Mouse (Mus musculus) stomach, embryonic 16.5 days (tissue): Measurements from ENCODE around the gene Bbs9. TPM values are rescaled to one million over a fixed set of nuclear protein-coding genes. Genes with fewer than 3 reads are reported as not detected.

Source experiments
- ATAC-seq: fragments of 200-750 bp; cut with Nextera tagmentation; 2 replicates; pipeline ENCODE4 v1.8.0; 2017; ENCODE audit warnings: moderate number of reproducible peaks, moderate TSS enrichment; ENCODE audit not compliant: insufficient read depth, low FRiP score
- H3K27ac ChIP-seq: fragments of 300-500 bp; sonication (generic); 2 replicates; pipeline ENCODE4 v1.5.1; 2014; ENCODE audit warnings: low read length
- H3K27me3 ChIP-seq: fragments of 300-500 bp; sonication (generic); 2 replicates; pipeline ENCODE4 v1.6.1; 2014; ENCODE audit warnings: low read length, control low read depth, mixed read lengths; ENCODE audit not compliant: control insufficient read depth, insufficient read depth
- H3K36me3 ChIP-seq: fragments of 300-500 bp; sonication (generic); 2 replicates; pipeline ENCODE4 v1.6.1; 2014; ENCODE audit warnings: low read length; ENCODE audit not compliant: control insufficient read depth, insufficient read depth
- H3K4me1 ChIP-seq: fragments of 300-500 bp; sonication (generic); 2 replicates; pipeline ENCODE4 v1.6.1; 2014; ENCODE audit warnings: low read length, control low read depth, mixed read lengths; ENCODE audit not compliant: control insufficient read depth, insufficient read depth
- H3K4me2 ChIP-seq: fragments of 300-500 bp; sonication (generic); 2 replicates; pipeline ENCODE4 v1.6.1; 2014; ENCODE audit warnings: low read depth, low read length, mixed read lengths
- H3K4me3 ChIP-seq: fragments of 300-500 bp; sonication (generic); replicated peaks from 2 replicates; pipeline ENCODE4 v1.5.1; 2014; ENCODE audit warnings: mild to moderate bottlenecking, low read length
- H3K9ac ChIP-seq: fragments of 300-500 bp; sonication (generic); 2 replicates; pipeline ENCODE4 v1.6.1; 2014; ENCODE audit warnings: low read length
- H3K9me3 ChIP-seq: fragments of 300-500 bp; sonication (generic); replicated peaks from 2 replicates; pipeline ENCODE4 v1.6.1; 2016; ENCODE audit warnings: low read length, control low read depth; ENCODE audit not compliant: control insufficient read depth
- WGBS: fragments of 180-500 bp; shearing (Covaris S2); extraction: QIAGEN DNeasy Blood & Tissue Kit; methylation state at CpG from one replicate; pipeline ENCODE4 v1.1.7; 2014; 5-methylcytosine and 5-hydroxymethylcytosine counted together
- polyA plus RNA-seq: library from polyadenylated mRNA; unstranded; fragments of >200 nt; fragmentation: Nextera tagmentation; extraction: Ambion mirVana; gene quantifications from 2 replicates; pipeline ENCODE4 v1.2.1, GENCODE M21; 2015

Gene Bbs9
- polyA plus RNA-seq, 1 experiment from 2014 or later = 12.2 TPM

DNA sequence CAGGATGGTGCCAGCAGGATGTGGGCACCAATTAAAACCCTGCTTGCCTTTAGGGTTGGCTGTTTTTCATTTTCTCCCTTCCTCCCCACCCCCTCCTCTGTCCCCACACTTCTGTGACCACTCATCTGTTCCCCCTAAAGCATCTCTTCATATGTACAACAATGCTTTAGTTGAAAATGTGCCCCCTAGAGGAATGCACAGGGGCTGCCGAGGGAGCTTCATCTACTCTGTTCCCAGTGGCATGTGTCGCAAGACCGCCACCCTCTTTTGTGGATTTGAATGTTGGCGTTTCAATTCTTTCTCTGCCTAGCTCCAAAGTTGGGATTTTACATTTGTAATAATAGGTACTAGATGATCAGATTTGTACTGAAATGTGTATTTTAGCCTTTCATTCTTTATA is 204.0 kb downstream of the Bbs9 start:
- H3K36me3 ChIP-seq = no peaks in the 10 kb centered on the region
- H3K4me3 ChIP-seq = no peak overlapping the region
- no peaks in the 10 kb centered on the region for H3K9me3 ChIP-seq
- no peaks in the 10 kb centered on the region for H3K27me3 ChIP-seq
- WGBS = 93% methylated on average over 4 of the region's 4 CpGs
- no peak overlapping the region for H3K27ac ChIP-seq
- no peak for ATAC-seq
- H3K4me2 ChIP-seq = no peak overlapping the region
- no peak overlapping the region for H3K9ac ChIP-seq
- no peaks in the 10 kb centered on the region for H3K4me1 ChIP-seq

DNA sequence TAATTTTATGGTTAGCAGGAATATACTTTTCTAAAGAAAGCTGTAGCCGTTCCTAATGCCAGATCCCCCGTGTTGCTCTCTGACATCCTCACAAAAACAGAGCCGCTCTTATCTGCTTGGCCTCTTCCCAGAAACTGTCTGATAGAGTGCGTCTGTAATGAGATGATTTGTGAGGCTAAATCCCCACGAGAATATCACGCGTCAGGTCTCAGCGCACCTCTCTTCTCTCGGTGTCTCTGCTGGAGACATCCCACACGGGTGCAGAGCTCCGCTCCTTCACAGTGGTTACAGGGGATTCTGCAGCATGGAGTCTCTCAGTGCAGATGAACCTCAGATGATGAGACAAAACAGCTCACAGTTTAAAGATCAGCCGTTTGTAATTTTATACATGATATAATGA is 204.5 kb downstream of the Bbs9 start:
- Histone ChIP-seq H3K4me1 (no peaks in the 10 kb centered on the region), H3K4me3 (no peak overlapping the region), H3K27me3 (no peaks in the 10 kb centered on the region), H3K9ac (no peak overlapping the region), H3K27ac (no peak overlapping the region), H3K9me3 (no peaks in the 10 kb centered on the region), H3K4me2 (no peak overlapping the region), H3K36me3 (no peaks in the 10 kb centered on the region)
- ATAC-seq = no peak
- 59% methylated on average over 12 of the region's 12 CpGs for WGBS

DNA sequence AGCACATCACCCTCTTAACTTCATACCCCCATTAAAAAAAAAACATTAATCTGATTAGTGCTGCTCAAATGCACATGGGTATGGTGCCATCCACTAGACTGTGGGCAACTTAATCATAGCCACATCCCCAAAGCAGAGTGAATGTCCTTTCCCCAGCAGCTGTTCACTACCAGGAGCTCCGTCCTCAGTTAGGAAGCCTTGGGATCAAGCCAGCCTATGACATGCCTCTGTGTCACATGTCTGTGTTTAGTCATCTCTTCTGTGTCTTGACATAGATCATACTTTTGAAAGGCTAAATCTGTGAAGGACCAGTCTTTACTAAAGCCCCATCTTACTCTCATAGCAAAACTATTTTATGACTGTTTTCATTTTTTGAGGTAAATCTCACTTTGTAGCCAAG is 205.0 kb downstream of the Bbs9 start:
- no peaks in the 10 kb centered on the region for H3K27me3 ChIP-seq
- H3K4me2 ChIP-seq = no peak overlapping the region
- H3K9me3 ChIP-seq = no peaks in the 10 kb centered on the region
- H3K4me3 ChIP-seq = no peak overlapping the region
- no peaks in the 10 kb centered on the region for H3K4me1 ChIP-seq
- H3K27ac ChIP-seq = no peak overlapping the region
- no peak for ATAC-seq
- no peak overlapping the region for H3K9ac ChIP-seq
- H3K36me3 ChIP-seq = no peaks in the 10 kb centered on the region
- WGBS = 47% methylated on average over 1 of the region's 1 CpGs

DNA sequence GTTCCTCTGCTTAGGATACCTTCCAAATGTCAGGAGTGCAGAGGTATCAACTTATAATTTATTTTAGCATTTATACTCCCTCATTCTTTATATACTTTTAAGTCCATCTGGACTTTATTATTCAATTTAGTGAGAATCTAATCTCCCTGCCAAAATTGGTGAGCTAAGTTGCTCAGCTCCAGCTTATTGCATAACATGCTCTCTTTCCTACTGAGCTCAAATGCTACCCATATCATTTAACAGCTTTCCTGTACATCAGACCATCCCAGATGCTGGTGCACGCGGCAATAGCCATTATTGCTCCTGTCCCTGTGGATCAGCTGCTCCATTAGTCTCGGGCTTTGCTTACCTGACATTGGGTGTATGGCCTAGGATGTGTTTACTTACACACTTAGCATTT is 208.3 kb downstream of the Bbs9 start:
- no peak overlapping the region for H3K4me2 ChIP-seq
- no peak for ATAC-seq
- no peak overlapping the region for H3K9ac ChIP-seq
- H3K36me3 ChIP-seq = no peaks in the 10 kb centered on the region
- H3K4me1 ChIP-seq = no peaks in the 10 kb centered on the region
- H3K27me3 ChIP-seq = no peaks in the 10 kb centered on the region
- H3K27ac ChIP-seq = no peak overlapping the region
- no peaks in the 10 kb centered on the region for H3K9me3 ChIP-seq
- WGBS = 43% methylated on average over 3 of the region's 3 CpGs
- H3K4me3 ChIP-seq = no peak overlapping the region

DNA sequence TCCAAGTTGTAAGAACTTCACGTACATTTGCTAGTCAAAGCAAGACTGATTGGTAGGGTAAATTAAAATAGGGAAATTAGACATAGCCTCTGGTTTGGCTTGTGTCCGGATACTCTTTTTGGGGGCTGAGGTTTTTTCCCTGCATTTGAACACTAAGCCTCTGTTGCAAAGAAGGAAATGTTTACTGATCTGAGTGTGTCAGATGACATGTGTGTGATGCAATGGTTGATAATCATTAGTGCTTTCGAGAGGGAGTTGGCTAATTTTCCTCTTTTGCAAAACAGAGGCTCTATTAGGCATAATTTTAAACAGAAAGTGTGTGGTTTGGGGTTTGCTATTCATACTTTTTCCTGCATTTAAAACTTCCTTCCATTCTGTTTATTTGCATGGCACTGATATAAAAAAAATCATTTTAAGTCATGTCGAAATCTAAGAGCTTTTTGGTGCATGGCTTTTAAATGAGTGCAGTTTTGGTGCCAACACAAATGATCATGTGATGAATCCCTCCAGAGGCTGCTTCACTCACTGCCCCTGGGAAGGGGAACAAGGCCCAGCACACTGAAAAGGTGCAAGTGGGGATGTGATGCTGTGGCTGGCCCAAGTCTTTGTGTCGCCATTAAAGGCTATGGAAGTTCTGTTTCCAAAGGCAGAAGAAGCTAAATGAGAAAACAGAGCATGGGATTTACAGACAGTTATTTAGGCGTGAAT is 211.4 kb downstream of the Bbs9 start:
- Histone ChIP-seq H3K27me3 (no peaks in the 10 kb centered on the region), H3K4me1 (no peaks in the 10 kb centered on the region), H3K27ac (no peak overlapping the region), H3K4me3 (no peak overlapping the region), H3K36me3 (no peaks in the 10 kb centered on the region), H3K9ac (no peak overlapping the region), H3K4me2 (no peak overlapping the region), H3K9me3 (no peaks in the 10 kb centered on the region)
- 79% methylated on average over 6 of the region's 6 CpGs for WGBS
- no peak for ATAC-seq

DNA sequence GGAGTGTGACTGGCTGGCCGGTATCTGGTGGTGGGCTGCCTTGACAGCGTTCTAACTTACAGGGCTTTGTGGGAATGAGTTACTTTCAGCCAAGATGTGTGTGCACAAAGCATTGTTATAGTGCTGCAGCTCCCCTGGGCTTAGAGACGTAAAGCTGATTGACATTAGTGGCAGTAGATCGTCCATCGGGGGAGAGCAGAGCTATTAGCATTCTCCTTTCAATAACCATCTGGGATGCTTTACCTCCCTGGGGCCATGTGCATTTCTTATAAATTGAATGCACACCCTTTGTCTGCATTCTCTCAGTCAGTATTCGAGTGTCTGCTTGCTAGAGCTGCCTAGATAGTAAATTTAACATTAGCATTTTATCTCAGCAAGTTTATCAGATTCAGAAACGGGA is 214.7 kb downstream of the Bbs9 start:
- 79% methylated on average over 7 of the region's 7 CpGs for WGBS
- no peaks in the 10 kb centered on the region for H3K9me3 ChIP-seq
- no peaks in the 10 kb centered on the region for H3K27me3 ChIP-seq
- H3K36me3 ChIP-seq = no peaks in the 10 kb centered on the region
- H3K4me1 ChIP-seq = no peaks in the 10 kb centered on the region
- no peak overlapping the region for H3K4me3 ChIP-seq
- no peak overlapping the region for H3K27ac ChIP-seq
- ATAC-seq = no peak
- H3K9ac ChIP-seq = no peak overlapping the region
- no peak overlapping the region for H3K4me2 ChIP-seq

DNA sequence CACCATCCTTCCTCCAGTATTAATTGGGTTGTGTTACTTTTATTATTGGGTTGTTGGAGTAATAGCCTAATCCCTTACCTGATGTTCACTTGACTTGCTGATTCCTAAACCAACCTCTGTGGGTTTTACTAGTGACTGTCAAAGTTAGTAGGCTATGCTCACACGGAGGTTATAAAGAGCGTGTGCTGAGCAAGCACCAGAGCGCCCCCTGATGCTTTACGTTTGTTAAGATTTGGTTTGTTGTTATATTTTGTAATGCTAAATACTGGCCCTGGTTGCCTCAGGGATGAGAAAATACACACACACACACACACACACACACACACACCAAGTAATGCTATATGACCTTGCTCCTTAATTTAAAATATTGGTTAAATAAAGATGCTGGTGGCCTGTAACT is 219.9 kb downstream of the Bbs9 start:
- Histone ChIP-seq H3K27ac (no peak overlapping the region), H3K9ac (no peak overlapping the region), H3K9me3 (no peaks in the 10 kb centered on the region), H3K36me3 (no peaks in the 10 kb centered on the region), H3K4me3 (no peak overlapping the region), H3K4me1 (no peaks in the 10 kb centered on the region), H3K4me2 (no peak overlapping the region), H3K27me3 (no peaks in the 10 kb centered on the region)
- 85% methylated on average over 4 of the region's 4 CpGs for WGBS
- ATAC-seq = no peak

DNA sequence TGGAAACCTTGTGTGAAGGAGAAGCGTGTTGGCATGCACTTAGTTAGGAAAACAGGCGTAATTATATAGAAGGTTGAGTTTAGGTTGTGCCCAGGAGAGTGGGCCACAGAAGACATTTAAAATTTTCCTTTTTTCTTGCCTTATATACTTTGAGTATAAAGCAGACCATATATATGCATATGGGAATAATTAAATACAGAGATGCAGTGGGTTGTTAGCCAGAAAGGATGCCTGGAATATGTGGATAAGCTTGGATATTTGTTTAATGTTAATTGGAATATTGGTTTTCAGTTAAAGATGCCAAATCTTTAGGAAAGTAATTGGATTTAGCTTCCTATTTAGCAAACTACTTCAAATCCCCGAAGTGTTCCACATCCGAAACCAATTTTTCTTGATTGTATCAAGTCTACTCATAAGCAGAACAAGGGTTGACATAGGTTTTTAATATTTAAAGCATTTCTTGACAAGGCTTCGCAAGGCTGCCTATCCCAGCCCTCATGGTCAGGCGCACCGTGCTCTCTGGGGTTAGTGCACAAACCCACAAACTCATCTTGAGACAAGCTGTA is 221.4 kb downstream of the Bbs9 start:
- WGBS = 88% methylated on average over 7 of the region's 7 CpGs
- H3K9ac ChIP-seq = no peak overlapping the region
- H3K27me3 ChIP-seq = no peaks in the 10 kb centered on the region
- H3K9me3 ChIP-seq = no peaks in the 10 kb centered on the region
- no peaks in the 10 kb centered on the region for H3K36me3 ChIP-seq
- H3K27ac ChIP-seq = no peak overlapping the region
- no peak for ATAC-seq
- no peaks in the 10 kb centered on the region for H3K4me1 ChIP-seq
- no peak overlapping the region for H3K4me2 ChIP-seq
- no peak overlapping the region for H3K4me3 ChIP-seq

DNA sequence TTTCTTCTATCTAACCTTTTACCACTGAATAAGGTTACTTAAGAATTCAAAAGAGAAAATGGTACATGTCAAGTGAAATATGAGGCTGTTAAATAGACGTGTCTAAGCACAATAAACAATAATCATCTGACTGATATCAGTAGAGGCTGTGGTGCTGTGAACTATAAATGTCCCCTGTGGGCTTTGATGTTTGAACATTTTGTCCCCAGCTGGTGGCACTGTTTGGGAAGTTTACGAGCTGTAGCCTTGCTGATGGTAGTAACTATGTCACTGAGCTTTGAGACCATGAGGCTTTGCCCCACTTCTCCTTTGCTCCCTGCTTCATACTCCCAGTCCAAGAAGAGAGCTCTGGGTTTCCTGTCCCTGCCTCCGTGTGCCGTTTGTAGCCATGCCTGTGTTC is 222.3 kb downstream of the Bbs9 start:
- H3K27me3 ChIP-seq = no peaks in the 10 kb centered on the region
- no peak overlapping the region for H3K27ac ChIP-seq
- no peak for ATAC-seq
- H3K4me3 ChIP-seq = no peak overlapping the region
- H3K4me1 ChIP-seq = no peaks in the 10 kb centered on the region
- no peak overlapping the region for H3K4me2 ChIP-seq
- no peaks in the 10 kb centered on the region for H3K9me3 ChIP-seq
- 65% methylated on average over 4 of the region's 4 CpGs for WGBS
- H3K36me3 ChIP-seq = no peaks in the 10 kb centered on the region
- H3K9ac ChIP-seq = no peak overlapping the region
